Mouse (Mus musculus): Measurements from ENCODE around the gene 3110082I17Rik.
A peak's percentile ranks its signal among the peaks of the same experiment; 100 is the strongest.

The 3110082I17Rik gene

DNA sequence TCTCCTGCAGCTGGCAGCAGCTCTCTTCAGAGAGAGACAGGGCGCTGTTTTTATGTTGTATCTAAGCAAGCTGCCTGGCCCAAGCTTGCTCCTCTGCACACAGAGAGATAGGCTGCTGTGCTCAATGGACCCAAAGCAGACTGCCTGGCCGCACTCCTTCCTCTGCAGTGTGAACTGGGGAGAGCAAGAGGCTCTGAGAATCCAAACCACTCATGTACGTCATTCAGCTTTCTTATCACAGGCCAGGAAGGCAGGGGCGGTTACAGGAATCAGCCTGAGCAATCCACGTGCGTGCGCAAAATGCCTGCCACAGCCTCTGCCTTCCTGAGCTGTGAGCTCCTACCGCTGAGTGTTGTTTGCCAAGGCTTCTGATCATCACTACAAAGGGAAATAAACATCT, 77.6 kb downstream of the 3110082I17Rik start:
- ATAC-seq (ENCODE audit: insufficient number of reproducible peaks, low FRiP score, low TSS enrichment): no peak

DNA sequence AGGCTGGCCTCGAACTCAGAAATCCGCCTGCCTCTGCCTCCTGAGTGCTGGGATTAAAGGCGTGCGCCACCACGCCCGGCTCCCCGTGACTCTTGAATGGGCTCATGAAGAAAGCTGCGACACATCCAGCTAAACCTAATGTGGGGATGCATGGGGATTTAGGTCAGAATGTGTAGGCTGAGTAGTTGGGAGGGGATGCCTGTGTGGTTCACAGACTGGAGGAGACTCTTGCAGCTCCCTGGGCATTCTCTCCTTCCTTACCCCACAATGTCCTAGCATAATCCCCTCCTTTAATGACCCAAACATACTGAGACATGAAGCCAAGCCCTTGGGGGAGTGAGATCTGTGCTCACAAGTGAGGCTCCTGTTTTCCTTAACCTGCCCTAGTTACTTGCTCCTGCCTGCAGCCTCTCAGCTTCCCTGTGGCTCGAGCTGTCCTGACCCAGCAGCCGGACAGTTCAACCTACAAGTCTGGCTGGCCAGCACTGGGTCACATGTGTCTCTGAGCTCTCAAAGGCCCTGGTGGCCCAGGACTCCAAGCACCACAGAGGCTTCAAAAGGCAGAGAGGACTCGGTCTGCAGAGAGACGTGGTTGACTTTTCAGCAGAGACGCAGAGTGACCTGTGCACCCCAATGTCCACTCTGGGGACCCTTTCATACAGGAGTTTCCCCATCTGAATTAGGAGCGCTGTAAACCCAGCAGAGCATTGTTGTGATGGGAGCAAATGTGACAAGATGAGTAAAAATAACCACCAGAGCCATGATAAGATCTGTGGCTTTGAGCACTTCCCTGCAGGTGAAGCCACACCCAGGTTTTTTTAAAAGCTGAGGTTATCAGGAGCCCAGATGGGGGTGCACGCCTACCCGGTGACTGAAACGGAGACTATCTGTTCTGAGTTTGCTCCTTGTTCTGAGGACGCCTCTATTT, 78.5 kb downstream of the 3110082I17Rik start:
- no peak for ATAC-seq (ENCODE audit: insufficient number of reproducible peaks, low FRiP score, low TSS enrichment)

DNA sequence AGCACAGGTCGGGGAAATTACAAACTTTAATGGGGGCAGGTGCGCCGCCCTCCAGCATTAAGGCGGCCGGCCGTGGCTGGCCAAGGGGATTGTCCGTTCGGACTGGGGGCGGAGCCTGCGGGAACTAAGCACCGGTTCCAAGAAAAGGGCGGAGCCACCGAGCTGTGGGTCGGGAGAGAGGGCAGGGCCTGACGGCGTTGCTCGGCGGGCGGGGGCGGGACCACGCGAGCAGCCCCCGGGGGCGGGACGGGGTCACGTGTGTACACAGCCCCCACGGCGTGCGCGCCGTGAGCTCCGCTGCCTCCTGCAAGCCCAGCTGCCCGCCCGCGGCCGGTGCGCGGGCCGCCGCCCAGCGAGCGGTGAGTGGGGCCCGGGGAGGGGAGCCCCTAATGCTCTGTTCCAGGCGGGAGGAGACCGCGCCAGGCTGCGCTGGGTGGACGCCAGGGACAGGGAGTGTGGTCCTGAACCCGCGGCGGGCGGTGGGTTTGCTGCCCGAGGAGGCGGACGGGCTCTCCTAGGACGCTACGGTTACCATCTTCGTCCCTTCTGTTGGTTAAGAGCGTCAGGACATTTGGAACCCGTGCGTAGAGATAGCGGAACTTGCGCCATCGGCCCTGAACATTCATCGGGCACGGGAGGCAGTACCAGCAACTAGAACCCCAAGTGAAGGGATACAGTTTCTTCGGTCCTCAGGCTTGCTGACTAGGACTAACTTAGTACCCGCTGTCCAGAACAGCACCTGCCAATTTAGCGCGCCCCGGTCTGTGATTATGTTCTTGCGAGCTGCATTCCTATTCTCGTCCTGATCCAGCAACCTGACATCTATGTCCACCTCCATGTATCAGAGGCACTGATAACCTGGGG, 79.7 kb downstream of the 3110082I17Rik start:
- ATAC-seq (ENCODE audit: insufficient number of reproducible peaks, low FRiP score, low TSS enrichment): peak; percentile 81

DNA sequence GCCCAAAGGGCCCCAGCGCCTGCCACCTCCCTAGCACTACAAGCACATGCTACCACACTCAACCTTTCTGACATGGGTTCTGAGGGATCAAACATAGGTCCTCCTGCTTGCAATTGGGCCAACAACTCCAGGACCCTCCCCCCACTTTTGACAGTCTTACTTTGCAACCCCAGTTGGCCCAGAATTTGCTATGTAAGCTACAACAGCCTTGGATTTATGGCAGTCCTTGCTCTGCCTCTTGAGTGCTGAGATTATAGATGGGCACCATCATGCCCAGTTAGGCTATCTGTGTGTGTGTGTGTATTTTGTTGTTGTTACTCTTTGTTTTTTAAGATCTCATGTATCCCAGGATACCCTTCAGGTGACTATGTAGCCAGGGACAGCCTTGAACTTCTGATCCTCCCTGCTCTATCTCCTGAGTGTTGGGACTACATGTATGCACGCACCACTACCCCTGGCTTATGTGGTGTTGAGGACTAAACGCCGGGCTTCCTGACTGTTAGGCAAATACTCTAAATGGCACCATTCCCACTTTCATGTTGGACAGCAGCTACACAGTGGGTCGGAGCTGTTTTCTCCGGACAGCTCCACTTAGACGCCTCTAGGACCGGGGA, 80.4 kb downstream of the 3110082I17Rik start:
- no peak for ATAC-seq (ENCODE audit: insufficient number of reproducible peaks, low FRiP score, low TSS enrichment)

DNA sequence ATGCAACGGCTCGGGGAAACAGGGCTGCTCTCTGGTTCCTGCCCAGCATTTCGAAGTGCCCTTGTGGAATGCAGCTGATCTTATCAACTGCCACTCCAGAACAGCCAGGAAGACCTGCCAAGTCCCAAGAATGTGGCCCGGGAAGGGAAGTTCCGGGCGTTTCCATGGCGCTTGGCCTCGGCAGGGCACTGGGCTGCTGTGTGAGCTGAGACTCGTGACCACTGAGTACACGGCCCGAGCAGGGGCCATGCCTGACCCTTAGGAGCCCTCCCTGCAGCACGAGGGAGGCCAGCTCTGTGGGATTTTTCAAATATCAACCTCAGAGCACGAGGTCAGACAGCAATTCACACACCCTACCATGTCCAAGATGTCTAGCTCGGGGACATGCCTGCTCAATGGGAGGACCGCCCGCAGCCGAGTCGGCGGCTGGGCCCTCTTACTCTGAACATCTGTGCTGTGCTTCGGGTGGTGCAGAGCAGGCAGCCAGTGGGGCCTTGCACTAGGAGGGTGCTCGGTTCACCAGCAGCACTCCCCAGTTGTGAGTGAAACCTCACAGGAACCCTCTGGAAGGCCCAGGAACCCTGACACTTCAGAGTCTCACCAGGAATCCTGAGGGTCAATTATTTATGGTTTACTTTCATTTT, 81.2 kb downstream of the 3110082I17Rik start:
- no peak for ATAC-seq (ENCODE audit: insufficient number of reproducible peaks, low FRiP score, low TSS enrichment)

DNA sequence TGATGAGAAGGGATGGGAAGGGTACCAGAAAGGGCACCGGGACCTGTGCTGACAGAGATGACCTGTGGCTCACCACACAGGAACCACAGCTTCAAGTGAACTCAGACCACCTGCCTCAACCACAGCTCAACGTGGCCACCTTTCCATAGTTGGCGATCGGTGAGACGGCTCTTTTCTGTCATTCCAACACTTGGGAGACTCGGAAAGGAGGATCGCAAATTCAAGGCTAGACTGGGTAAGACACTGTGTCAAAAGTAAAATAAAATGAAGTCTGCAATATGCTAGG, 82.1 kb downstream of the 3110082I17Rik start:
- no peak for ATAC-seq (ENCODE audit: insufficient number of reproducible peaks, low FRiP score, low TSS enrichment)

DNA sequence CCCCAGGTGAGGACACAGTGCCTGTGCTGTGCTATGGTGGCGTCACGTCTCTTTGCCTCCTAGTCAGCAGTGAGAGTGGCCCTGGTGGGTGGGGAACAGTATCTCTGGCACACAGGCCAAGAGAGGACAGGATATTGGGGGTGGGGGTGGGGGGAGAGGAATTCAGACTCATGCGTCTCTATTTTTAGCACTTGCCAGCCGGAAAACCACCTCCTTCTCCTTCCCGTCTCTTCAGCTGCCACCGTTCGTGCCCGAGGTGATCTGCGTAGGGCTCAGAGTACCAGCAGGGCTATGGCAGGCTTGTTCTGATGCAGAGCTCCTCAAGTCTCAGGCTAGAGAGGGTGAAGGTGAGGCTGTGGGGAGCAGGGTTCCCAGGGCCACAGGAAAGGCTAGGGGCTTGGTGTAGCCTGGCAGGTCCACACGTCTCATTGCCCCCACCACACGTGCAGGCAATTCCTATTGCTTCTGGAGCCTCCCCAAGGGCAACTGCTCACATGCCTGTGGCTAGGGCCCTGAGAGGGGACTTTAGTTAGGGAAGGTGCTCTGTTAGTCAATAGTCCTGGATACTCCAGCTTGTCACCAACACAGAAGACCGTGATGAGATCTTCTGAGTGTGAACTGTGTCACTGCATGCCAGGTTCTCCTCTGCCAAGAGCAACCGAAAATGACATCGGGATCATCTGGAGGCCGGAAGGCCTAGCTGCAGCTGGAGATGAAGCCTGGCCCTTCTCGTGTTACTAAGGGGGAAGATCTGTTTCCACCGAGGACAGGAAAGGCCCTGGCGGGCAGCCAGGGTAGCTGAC, 82.7 kb downstream of the 3110082I17Rik start, which contains the start of gene Gpr146:
Gene Gpr146, plus strand, starts transcription at position 230 of the 803 bp plus-strand sequence.
- no peak for ATAC-seq (ENCODE audit: insufficient number of reproducible peaks, low FRiP score, low TSS enrichment)

DNA sequence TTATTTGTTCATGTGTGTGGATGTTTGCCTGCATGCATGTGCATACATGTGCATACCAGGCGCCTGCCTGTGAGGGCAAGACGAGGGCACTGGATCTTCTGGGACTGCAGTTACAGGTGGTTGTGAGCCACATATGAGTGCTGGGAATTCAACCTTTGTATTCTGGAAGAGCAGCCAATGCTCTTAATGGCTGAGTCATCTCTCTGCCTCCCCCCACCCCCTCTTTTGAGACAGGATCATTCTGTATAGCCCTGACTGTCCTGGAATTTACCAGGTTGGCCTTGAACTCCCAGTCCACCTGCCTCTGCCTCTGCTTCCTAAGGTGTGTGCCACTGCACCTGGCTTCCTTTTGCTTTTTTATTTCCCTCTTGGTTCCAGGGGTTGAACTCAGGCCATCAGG, 85.5 kb downstream of the 3110082I17Rik start:
- ATAC-seq (ENCODE audit: insufficient number of reproducible peaks, low FRiP score, low TSS enrichment): no peak

DNA sequence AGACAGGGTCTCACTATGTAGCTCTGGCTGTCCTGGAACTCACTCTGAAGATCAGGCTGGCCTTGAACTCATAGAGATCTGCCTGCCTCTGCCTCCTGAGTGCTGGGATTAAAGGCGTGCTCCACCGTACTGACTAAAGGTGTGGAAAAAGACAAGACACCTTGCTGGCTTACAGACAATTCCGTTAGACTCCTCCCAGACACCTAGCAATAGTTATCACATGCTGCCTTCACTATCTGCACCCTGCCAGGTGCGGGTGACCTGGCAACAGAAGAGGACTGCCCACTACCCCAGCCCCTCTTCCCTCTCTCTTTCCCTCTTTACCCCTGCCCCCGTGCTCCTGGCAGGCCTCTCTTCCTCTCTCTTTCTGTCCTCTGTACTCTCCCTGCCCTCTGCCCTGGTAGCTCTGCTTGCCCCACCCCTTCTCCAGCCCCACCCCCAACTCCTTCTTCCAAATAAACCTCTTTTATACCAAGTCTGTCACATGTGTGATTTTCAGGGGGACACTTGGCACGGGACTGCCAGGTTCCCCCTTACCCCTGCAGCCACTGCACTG, 86.4 kb downstream of the 3110082I17Rik start:
- ATAC-seq (ENCODE audit: insufficient number of reproducible peaks, low FRiP score, low TSS enrichment): no peak

DNA sequence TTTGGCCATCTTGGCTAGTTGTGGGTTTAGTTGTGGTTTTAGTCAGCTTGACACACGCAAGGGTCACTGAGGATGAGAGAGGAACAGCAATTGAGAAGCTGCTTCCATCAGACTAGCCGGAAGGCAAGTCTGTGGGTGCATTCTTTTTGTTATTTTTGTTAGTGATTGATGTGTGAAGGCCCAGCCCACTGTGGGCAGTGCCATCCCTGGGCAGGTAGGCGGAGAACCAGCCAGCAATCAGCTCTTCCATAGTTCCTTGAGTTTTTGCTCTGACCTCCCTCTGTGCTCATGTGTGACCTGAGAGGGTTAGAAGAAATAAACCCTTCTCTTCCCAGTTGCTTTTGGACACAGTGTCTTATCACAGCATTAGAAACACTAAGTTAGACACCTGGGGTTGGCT, 87.2 kb downstream of the 3110082I17Rik start:
- no peak for ATAC-seq (ENCODE audit: insufficient number of reproducible peaks, low FRiP score, low TSS enrichment)

DNA sequence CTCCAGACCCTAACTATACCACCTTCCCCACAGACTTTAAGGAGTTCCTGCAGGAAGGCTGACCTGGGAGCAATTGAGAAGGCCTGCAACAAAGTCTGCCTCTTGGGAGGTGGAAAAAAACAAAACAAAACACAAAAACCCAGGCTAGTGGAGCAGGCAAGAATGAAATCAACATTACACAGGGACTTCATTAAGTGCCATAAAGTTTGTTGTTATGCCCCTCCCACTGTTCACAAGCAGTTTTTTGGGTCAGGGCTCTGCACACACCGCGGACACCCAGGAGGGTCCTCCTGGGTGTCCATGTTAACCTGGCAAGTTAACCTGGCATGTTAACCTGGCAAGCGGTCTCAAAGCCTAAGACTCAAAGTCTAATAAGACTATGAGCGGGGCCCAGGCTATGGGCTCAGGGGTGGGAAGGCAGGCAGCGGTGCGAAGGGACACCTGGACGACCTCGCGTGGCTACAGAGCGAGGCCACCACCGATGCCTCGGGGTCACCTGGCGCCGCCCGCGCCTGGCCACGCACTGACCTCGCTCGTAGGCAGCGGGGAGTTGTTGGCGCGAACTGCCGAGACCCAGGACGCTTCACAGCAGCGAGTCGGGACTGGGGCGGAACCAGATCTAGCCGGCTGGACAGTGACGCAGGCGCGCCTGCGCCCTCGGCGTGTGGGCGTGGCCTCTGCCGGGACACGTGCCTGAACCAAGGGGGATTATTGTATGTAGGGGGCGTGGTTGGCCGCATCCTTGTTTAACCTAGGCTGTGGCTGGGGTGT, 88.5 kb downstream of the 3110082I17Rik start:
- peak; percentile 71; the same call in 1 of the 2 replicates for ATAC-seq (ENCODE audit: insufficient number of reproducible peaks, low FRiP score, low TSS enrichment)

DNA sequence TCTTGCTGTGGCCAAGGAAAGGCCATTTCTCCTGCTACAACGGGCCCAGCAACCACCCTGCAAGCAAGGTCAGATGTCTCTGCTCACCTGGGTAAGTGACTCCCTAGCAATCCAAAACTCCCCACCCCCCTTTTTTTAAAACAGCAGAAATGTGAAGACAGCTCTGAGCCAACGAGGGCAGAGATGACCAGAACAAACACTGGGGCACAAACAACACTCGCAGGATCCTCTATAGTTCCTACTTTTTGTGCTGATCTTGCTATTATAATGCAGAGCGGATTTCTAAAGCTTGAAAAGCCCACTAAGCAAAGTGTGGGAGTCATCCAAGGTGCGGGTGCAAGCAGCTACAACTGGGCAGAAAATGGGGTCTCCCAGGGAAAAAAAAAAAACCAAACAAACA, 89.2 kb downstream of the 3110082I17Rik start:
- ATAC-seq (ENCODE audit: insufficient number of reproducible peaks, low FRiP score, low TSS enrichment): no peak

DNA sequence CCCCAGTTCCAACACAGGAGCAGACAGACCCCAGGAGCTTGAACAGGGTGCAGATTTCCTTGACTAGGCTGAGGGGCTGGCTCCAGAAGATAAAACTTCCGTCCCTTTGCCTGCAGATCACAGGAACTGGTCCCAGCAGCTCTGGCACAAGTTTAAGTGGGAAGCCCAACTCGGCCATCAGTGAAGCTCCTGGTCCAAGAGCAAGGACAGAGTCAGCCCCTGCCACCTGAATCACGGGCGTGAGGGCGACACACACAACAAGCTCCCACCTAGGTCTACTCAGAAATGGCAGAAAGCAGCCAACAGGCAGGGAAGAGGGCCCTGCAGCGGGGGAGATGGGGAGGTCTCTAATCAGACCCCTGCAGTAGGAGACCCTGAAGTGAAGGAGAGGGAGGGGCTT, 90.0 kb downstream of the 3110082I17Rik start:
- ATAC-seq (ENCODE audit: insufficient number of reproducible peaks, low FRiP score, low TSS enrichment): no peak

DNA sequence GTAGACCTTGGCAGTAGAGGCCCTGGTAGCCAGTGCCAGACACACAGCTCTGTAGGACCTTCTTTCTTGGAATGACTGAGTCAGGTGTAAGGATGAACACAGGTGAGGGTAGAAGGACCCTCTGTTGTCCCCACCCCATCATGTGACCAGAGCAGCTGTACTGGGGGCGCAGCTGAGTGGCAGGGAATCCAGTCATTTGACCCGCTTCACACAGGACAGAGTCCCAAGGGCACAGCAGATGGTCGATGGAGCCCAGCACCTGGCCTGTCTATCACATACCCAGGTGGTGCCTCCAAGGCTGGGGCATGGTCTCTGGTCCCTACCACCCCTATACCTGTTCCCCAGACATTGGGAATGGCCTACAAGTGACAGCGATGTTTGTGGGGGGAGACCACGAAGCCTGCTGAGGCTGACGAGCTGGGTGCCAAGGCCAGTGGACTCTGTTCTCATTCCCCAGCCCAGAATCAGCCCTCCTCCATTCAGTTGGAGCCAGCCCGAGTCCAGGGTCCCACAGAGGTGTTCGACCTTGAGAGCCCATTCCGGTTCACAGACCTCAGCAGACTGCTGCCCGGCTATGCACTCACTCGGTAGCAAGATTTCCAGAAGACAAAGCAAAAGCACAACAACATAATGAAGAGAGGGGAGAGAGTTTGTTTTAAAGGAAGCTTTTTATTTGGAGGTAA, 91.5 kb downstream of the 3110082I17Rik start:
- no peak for ATAC-seq (ENCODE audit: insufficient number of reproducible peaks, low FRiP score, low TSS enrichment)

DNA sequence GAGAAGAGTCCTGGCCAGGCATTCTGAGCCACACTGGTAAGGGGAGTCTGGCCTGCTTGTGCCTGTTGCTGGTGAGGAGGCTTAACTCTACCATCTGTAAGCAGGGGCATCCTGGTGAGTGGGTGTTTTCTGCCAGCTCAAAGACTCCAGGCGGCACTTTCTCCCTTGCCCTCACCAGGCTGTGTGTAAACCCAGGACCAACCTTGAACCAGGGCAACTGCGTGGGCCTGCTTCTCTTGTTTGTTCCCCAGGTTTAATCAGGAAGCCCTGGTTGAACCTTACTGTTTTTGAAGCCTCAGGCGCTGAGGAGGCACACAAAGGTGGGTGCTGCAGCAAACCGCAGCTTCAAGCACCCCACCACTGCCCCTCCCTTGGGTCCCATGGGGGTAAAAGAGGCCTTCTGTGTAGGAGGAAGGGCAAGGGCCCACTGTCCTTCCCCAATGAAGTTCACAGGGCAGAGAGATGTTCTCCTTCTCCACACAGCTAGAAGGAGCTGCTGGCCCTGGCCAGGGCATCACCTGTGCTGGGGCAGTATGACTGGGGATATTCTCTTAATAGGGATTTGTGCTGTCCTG, 92.4 kb downstream of the 3110082I17Rik start:
- ATAC-seq (ENCODE audit: insufficient number of reproducible peaks, low FRiP score, low TSS enrichment): no peak

DNA sequence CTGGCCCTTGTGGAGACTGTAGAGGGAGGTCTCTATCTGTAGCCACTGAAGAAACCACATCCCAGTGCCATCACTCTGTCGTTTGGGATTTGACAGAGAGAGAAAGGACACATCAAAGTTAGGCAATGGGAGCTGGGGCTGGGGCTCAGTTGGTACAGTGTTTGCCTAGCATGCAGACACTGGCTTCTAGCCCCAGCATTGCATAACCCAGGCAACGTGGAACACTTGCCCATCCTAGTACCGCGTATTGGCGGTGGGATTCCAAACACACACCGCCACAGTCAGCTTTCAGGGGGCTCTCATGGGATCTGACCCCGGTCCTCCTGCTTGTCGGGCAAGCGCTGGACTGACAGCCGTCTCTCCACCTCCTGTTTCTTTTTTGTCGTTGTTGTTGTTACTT, 93.8 kb downstream of the 3110082I17Rik start:
- ATAC-seq (ENCODE audit: insufficient number of reproducible peaks, low FRiP score, low TSS enrichment): no peak

DNA sequence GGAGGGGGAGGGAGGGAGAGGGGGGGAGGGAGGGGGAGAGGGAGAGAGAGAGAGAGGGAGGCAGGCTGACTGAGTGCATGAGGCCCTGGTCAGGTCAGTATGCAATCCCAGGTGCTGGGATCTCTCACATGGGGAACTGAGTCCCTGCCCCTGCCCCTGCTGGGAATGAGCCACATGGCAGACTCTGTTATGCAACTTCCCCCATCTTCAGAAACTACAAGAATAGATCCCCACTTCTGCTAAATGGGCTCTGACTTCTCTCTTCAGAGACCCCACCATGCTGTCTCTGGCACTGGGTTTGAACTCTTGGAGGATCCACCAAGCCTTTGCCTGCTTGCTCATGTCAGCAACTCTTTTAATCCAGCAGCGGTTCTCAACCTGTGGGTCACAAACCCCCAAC, 94.5 kb downstream of the 3110082I17Rik start:
- ATAC-seq (ENCODE audit: insufficient number of reproducible peaks, low FRiP score, low TSS enrichment): no peak
